Mouse (Mus musculus) cerebellum, postnatal 36 days (tissue): Measurements from ENCODE around the gene Olfr1301.

ENCODE experiments used
- DNase-seq, 2 experiments: peaks; one replicate each; pipeline ENCODE4 v3.0.0; 2021 to 2022; ENCODE audit warnings: mixed read lengths in 2 of 2

Olfr1301 gene

DNA sequence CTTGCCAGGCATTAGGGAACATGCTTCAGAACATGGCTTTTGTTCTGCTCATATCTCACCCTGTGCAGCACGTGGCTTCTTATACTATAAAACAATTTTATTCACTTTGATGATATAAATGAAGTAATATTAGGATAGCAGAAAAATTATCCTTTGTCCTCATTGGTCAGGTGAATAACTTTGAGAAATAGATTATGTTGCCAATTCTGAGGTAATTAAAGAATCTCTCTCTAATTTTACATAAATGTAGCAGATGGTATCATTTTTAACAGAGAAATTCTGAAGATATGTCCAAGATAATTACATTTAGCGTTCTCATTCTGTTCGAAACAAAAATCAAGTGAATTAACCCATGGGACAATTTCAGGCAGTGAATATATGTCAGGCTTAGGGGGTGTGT lies at the start of gene Olfr1301:
TSS of gene Olfr1301 (plus strand) at position 301 of the 400 bp plus-strand sequence.
- DNase-seq, result no peak

DNA sequence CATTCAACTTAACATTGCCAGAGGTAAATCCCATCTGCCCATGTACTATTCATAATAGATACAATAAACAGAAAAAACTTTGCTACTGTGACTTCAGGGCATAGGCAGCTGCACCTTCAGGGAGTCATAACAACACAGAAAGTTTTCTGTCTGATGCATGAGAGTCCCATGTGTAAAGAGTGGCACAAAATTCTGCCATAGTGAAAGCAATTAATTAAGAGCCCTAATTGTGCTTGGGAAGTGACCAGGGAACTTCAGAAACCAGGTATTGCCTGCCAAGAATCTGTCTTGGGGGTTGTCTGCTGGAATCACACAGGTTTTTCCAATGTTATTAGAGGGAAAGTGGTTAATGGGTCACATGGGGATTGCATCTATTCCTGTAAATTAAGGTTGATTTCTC lies 24.1 kb upstream of the Olfr1301 start:
- DNase-seq, result no peak

GRCm38 (mm10) chr2:111777129-111777528 lies 26.3 kb downstream of the Olfr1301 start, which contains the start of gene Olfr1302:
Gene Olfr1302, plus strand, starts transcription at chr2:111777429.
- DNase-seq, result no peak
